Mouse (Mus musculus) right cerebral cortex, postnatal 10 days (tissue): ENCODE measurements at regions not wholly inside any gene's neighbourhood (a gene's known extent, or its start where the extent isn't known, plus 50 kb on each side); places are given as distances from the start of the nearest gene placed in this dataset.
"Not testable (repeated sequence)": the region's sequence is repeated elsewhere in the genome, so short reads cannot be mapped to it uniquely, and the experiment has no call there.

Experiments used
- DNase-seq, 2 experiments: peaks; one replicate each; pipeline ENCODE4 v3.0.0; 2021; ENCODE audit warnings: low spot score in 2 of 2

GRCm38 (mm10) chr12:74825664-74826063 is 351.5 kb downstream of the Kcnh5 start:
- no peak for DNase-seq

GRCm38 (mm10) chr12:74824735-74825494 is 352.2 kb downstream of the Kcnh5 start:
- DNase-seq, result peak; percentile 52

GRCm38 (mm10) chr12:74816181-74816580 is 361.0 kb downstream of the Kcnh5 start:
- not testable (repeated sequence) for DNase-seq

- DNase-seq, result not testable (repeated sequence)
These were observed 368.6 kb downstream of the Kcnh5 start for GRCm38 (mm10) chr12:74808571-74808970.

- DNase-seq, result not testable (repeated sequence)
These were observed 369.2 kb downstream of the Kcnh5 start for GRCm38 (mm10) chr12:74807926-74808325.

GRCm38 (mm10) chr12:74803740-74804512 is 373.2 kb downstream of the Kcnh5 start:
- DNase-seq, result no peak

GRCm38 (mm10) chr12:74792036-74792435 is 385.1 kb downstream of the Kcnh5 start:
- peak; percentile 40 to 64 for DNase-seq

GRCm38 (mm10) chr12:74762284-74762683 is 414.8 kb downstream of the Kcnh5 start:
- DNase-seq, result no peak

GRCm38 (mm10) chr12:74745051-74745450 is 428.9 kb upstream of the Gm11042 start:
- no peak for DNase-seq

GRCm38 (mm10) chr12:74728866-74729265 is 412.7 kb upstream of the Gm11042 start:
- DNase-seq, result no peak

- peak; percentile 44 to 61 for DNase-seq
These were observed 363.0 kb upstream of the Gm11042 start for GRCm38 (mm10) chr12:74679149-74679548.

- no peak for DNase-seq
These were observed 361.6 kb upstream of the Gm11042 start for GRCm38 (mm10) chr12:74677835-74678234.

GRCm38 (mm10) chr12:74658406-74658805 is 342.2 kb upstream of the Gm11042 start:
- DNase-seq, result no peak

GRCm38 (mm10) chr12:74657036-74657648 is 340.9 kb upstream of the Gm11042 start:
- DNase-seq, result peak; percentile 25 to 39

- no peak for DNase-seq
These were observed 335.1 kb upstream of the Gm11042 start for GRCm38 (mm10) chr12:74651256-74651655.

- no peak for DNase-seq
These were observed 316.6 kb upstream of the Gm11042 start for GRCm38 (mm10) chr12:74632827-74633226.

- DNase-seq, result peak; percentile 26 to 61
These were observed 279.0 kb upstream of the Gm11042 start for GRCm38 (mm10) chr12:74595208-74595607.

- no peak for DNase-seq
These were observed 238.4 kb upstream of the Gm11042 start for GRCm38 (mm10) chr12:74554599-74554998.

GRCm38 (mm10) chr12:74544172-74544571 is 228.0 kb upstream of the Gm11042 start:
- no peak for DNase-seq

GRCm38 (mm10) chr12:74534882-74535281 is 218.7 kb upstream of the Gm11042 start:
- DNase-seq, result no peak

- no peak for DNase-seq
These were observed 212.9 kb upstream of the Gm11042 start for GRCm38 (mm10) chr12:74528983-74529566.

- DNase-seq, result peak in 1 of 2 experiments; percentile 33
These were observed 211.0 kb upstream of the Gm11042 start for GRCm38 (mm10) chr12:74527190-74527621.
